Mouse (Mus musculus): ENCODE results near the gene Xk. TPM values are rescaled to one million over a fixed set of nuclear protein-coding genes. Genes with fewer than 3 reads are reported as not detected.

The Xk gene
- polyA plus RNA-seq, 1 experiment = 10.1 TPM

DNA sequence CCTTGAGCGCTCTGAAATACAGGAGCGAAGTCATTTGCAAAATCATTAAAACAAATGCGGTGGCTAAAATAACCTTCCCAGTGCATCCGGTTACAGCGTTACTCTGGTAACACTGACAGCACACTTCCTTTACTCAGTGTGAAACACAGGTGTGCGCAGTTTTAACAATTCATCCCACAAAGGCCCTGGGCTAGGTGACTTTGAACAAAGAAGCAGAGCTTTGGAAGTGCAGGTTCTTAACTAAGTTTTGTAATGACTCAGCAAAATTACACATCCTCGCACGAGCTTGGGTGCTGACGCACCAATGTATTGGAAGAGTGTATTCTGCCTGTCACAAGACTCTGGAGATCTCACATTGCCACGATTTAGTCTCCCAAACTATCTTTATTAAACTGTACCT, 18.6 kb upstream of the Xk start:
- TF ChIP-seq CTCF (IDR thresholded peaks at IDR 0.05; ENCODE audit: extremely low read depth, insufficient read length, insufficient replicate concordance, low read depth, low read length) (no peak), POLR2A (IDR thresholded peaks at IDR 0.05; ENCODE audit: low read depth, low read length) (no peak)
- no peaks in the 10 kb centered on the region for H3K27me3 ChIP-seq (ENCODE audit: control insufficient read depth, insufficient read depth, low read length)
- WGBS = 79% methylated on average over 10 of the region's 10 CpGs

DNA sequence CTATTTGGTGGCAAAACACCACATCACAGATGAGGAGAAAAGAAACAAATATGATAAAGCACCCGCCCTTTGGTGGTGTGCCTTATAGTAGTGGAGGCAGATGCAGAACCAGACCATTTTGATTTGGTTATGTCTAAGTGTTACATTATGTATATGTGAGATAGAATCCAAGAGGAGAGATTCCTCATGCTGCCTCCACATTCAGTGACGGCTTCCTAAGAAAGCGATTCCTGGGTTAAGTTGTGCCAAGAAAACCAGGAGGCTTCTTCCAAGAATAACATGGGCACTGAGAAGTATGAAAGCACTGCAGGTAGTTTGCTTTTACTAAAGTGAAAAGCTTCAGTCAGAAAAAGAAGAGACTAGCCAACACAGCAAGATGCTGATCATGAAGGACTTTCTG, 17.7 kb upstream of the Xk start:
- Histone ChIP-seq H3K36me3 (ENCODE audit: control insufficient read depth, insufficient read depth, low read length) (no peaks in the 10 kb centered on the region), H3K4me1 (ENCODE audit: control insufficient read depth, insufficient read depth, insufficient read length, low read length) (no peaks in the 10 kb centered on the region), H3K4me3 (ENCODE audit: low read depth, low read length) (no peak overlapping the region), H3K27ac (ENCODE audit: insufficient read depth, low read depth, low read length) (no peak overlapping the region), H3K27me3 (ENCODE audit: control insufficient read depth, insufficient read depth, low read length) (no peaks in the 10 kb centered on the region)
- 89% methylated on average over 3 of the region's 3 CpGs for WGBS
- TF ChIP-seq POLR2A (IDR thresholded peaks at IDR 0.05; ENCODE audit: low read depth, low read length) = no peak
- TF ChIP-seq CTCF (IDR thresholded peaks at IDR 0.05; ENCODE audit: extremely low read depth, insufficient read length, insufficient replicate concordance, low read depth, low read length) = no peak

More for the DNA sequence above, 18.6 kb upstream of the Xk start:
- H3K4me3 ChIP-seq (ENCODE audit: low read depth, low read length) = no peak overlapping the region
- no peaks in the 10 kb centered on the region for H3K4me1 ChIP-seq (ENCODE audit: control insufficient read depth, insufficient read depth, insufficient read length, low read length)
- no peak overlapping the region for H3K27ac ChIP-seq (ENCODE audit: insufficient read depth, low read depth, low read length)
- H3K36me3 ChIP-seq (ENCODE audit: control insufficient read depth, insufficient read depth, low read length) = no peaks in the 10 kb centered on the region

DNA sequence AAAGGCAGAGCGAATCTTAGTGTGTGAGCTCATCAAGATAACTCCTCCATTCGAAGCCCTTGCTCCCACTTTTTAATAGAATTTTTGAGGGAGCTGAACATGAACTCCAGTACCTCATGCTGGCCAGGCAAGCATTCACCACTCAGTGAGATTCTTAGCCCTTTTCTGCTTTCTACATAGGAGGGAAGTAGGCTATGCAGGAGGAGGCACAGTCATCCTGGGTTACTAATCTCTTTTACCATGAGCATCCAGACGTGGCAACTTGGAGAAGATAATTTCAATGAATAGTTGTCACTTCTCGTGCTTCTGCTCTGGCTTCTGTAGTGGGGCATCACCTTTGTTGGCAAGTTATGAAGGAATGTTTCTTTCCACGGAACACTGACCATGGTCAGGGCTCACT, 15.8 kb upstream of the Xk start, which contains the start of gene Gm14862:
Gene Gm14862, minus strand, starts transcription at position 134 of the 400 bp plus-strand sequence.
- no peaks in the 10 kb centered on the region for H3K4me1 ChIP-seq (ENCODE audit: control insufficient read depth, insufficient read depth, insufficient read length, low read length)
- H3K4me3 ChIP-seq (ENCODE audit: low read depth, low read length) = no peak within 1 kb of the TSS
- H3K27ac ChIP-seq (ENCODE audit: insufficient read depth, low read depth, low read length) = no peak within 1 kb of the TSS
- H3K27me3 ChIP-seq (ENCODE audit: control insufficient read depth, insufficient read depth, low read length) = no peaks in the 10 kb centered on the region
- TF ChIP-seq POLR2A (IDR thresholded peaks at IDR 0.05; ENCODE audit: low read depth, low read length) = no peak
- no peaks in the 10 kb centered on the region for H3K36me3 ChIP-seq (ENCODE audit: control insufficient read depth, insufficient read depth, low read length)
- 81% methylated on average over 5 of the region's 5 CpGs for WGBS

DNA sequence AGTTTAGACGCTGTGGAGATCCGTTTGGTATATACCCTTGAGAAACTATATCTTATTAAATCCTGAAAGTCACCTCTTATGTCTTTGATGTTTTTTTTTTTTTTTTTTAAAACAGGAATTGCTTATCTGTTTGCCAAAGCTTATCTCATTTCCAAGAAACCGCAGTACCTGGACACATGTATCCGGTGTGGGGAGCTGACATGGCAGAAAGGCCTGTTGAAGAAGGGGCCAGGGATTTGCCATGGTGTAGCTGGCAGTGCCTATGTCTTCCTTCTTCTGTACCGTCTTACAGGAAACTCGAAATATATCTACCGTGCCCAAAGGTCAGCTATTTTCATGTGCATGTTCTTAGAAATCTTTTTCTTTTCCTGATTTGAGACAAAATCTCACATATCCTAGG, 14.7 kb upstream of the Xk start:
- no peak for TF ChIP-seq POLR2A (IDR thresholded peaks at IDR 0.05; ENCODE audit: low read depth, low read length)
- no peak overlapping the region for H3K27ac ChIP-seq (ENCODE audit: insufficient read depth, low read depth, low read length)
- H3K36me3 ChIP-seq (ENCODE audit: control insufficient read depth, insufficient read depth, low read length) = no peaks in the 10 kb centered on the region
- no peaks in the 10 kb centered on the region for H3K4me1 ChIP-seq (ENCODE audit: control insufficient read depth, insufficient read depth, insufficient read length, low read length)
- H3K4me3 ChIP-seq (ENCODE audit: low read depth, low read length) = no peak overlapping the region
- H3K27me3 ChIP-seq (ENCODE audit: control insufficient read depth, insufficient read depth, low read length) = no peaks in the 10 kb centered on the region
- WGBS = 46% methylated on average over 7 of the region's 7 CpGs

DNA sequence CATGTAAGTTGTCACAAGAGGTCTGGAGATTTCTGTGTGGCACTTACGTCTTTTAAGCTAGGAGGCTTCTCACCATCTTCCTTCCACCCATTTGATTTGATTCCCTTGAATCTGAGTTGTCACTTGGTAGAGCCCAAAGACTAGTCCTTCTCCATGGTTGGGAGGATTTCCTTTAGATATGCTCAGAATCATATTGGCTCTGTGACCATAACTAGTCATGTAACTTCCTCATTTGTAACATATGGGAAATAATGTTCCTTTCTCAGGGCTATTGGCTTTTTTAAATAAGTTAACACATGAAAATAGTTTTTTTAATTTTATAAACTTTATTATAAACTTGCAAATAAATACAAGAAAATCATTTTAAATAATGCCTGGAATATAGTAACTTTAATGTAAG, 13.3 kb upstream of the Xk start:
- WGBS = 87% methylated on average over 1 of the region's 1 CpGs
- no peak overlapping the region for H3K4me3 ChIP-seq (ENCODE audit: low read depth, low read length)
- no peak for TF ChIP-seq CTCF (IDR thresholded peaks at IDR 0.05; ENCODE audit: extremely low read depth, insufficient read length, insufficient replicate concordance, low read depth, low read length)
- TF ChIP-seq POLR2A (IDR thresholded peaks at IDR 0.05; ENCODE audit: low read depth, low read length) = no peak

DNA sequence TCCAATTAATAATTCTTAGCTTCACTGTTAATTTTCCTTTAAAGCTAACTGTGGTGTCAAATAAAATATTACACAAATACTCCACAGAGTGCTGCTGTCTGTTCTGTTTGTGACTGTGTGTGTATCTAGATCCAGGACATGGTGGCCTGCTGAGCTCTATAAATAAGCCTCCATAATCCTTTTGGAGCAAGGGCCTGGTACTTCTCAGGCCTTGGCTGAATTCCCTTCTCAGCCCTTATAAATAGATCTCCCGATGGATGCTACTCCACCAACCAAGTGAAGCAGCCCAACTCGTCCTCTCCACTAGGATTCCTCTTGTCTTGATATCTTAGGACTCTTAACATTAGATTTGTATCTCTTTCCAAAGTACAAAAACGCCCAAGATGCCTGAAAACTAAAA, 1.4 kb upstream of the Xk start:
- Histone ChIP-seq H3K27ac (ENCODE audit: insufficient read depth, low read depth, low read length) (0 out of 2 replicates have a peak overlapping the region, but pooled peaks have one; percentile 81), H3K4me1 (ENCODE audit: control insufficient read depth, insufficient read depth, insufficient read length, low read length) (0 out of 2 replicates have a peak, but pooled peaks cover 5% of the 10 kb centered on the region), H3K27me3 (ENCODE audit: control insufficient read depth, insufficient read depth, low read length) (no peaks in the 10 kb centered on the region), H3K36me3 (ENCODE audit: control insufficient read depth, insufficient read depth, low read length) (no peaks in the 10 kb centered on the region), H3K4me3 (ENCODE audit: low read depth, low read length) (no peak overlapping the region)
- no peak for TF ChIP-seq POLR2A (IDR thresholded peaks at IDR 0.05; ENCODE audit: low read depth, low read length)
- TF ChIP-seq CTCF (IDR thresholded peaks at IDR 0.05; ENCODE audit: extremely low read depth, insufficient read length, insufficient replicate concordance, low read depth, low read length) = no peak
- 54% methylated on average over 3 of the region's 3 CpGs for WGBS

More for the DNA sequence above, 13.3 kb upstream of the Xk start:
- Histone ChIP-seq H3K27me3 (ENCODE audit: control insufficient read depth, insufficient read depth, low read length) (no peaks in the 10 kb centered on the region), H3K27ac (ENCODE audit: insufficient read depth, low read depth, low read length) (no peak overlapping the region), H3K4me1 (ENCODE audit: control insufficient read depth, insufficient read depth, insufficient read length, low read length) (no peaks in the 10 kb centered on the region), H3K36me3 (ENCODE audit: control insufficient read depth, insufficient read depth, low read length) (no peaks in the 10 kb centered on the region)

DNA sequence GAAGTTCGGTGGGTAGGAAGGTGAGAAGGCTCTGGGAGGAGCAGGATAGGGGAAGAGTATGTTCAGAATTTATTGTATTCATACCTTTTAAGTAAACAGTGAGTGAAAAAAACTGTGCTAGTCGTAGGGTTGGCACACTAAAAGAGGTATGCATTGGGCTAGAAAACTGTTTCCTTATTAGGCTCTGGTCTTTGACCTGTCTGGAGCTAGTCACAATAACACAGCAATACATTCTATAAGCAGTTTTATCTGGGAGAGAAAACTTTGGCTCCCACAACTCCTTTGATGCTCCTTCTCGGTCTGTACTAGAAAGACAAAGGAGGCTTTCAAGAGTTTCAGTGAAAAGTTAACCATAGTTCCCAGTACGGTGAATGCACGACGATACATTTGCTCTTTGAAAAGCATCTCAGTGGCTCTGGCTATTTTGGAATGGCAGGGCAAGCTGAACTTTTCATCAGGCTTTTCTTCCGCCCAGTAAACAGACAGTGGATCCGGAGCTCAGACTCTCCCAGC, 553 bp upstream of the Xk start:
- peak overlapping the region; percentile 91 for H3K4me3 ChIP-seq (ENCODE audit: low read depth, low read length)
- 15% methylated on average over 8 of the region's 8 CpGs for WGBS
- H3K27ac ChIP-seq (ENCODE audit: insufficient read depth, low read depth, low read length) = peak overlapping the region; percentile 81
- H3K4me1 ChIP-seq (ENCODE audit: control insufficient read depth, insufficient read depth, insufficient read length, low read length) = 0 out of 2 replicates have a peak, but pooled peaks cover 5% of the 10 kb centered on the region
- TF ChIP-seq CTCF (IDR thresholded peaks at IDR 0.05; ENCODE audit: extremely low read depth, insufficient read length, insufficient replicate concordance, low read depth, low read length) = no peak
- TF ChIP-seq POLR2A (IDR thresholded peaks at IDR 0.05; ENCODE audit: low read depth, low read length) = no peak
- no peaks in the 10 kb centered on the region for H3K27me3 ChIP-seq (ENCODE audit: control insufficient read depth, insufficient read depth, low read length)
- H3K36me3 ChIP-seq (ENCODE audit: control insufficient read depth, insufficient read depth, low read length) = no peaks in the 10 kb centered on the region
